Mouse (Mus musculus): ENCODE data around the gene Commd7.

- TF ChIP-seq CTCF (IDR thresholded peaks at IDR 0.05; ENCODE audit: borderline replicate concordance, control insufficient read depth, extremely low read depth, insufficient read depth, low read length, poor library complexity) (no peak), POLR2A (IDR thresholded peaks at IDR 0.05; ENCODE audit: control insufficient read depth, extremely low read depth, insufficient read depth, low read length, poor library complexity) (no peak)
Observed at GRCm38 (mm10) chr2:153679959-153680358, 47.4 kb upstream of the Commd7 start.
